Mouse (Mus musculus) fibroblast of lung, adult 2 months (primary cell): Measurements from ENCODE around the gene Dpf3.

ENCODE experiments used
- DNase-seq: peaks from one replicate; pipeline ENCODE4 v3.0.0-alpha.2; 2011; ENCODE audit warnings: low read depth

Dpf3 gene

GRCm38 (mm10) chr12:83411721-83412521 lies 75.6 kb downstream of the Dpf3 start:
- no peak for DNase-seq

- DNase-seq = no peak
These were observed 76.5 kb downstream of the Dpf3 start for GRCm38 (mm10) chr12:83411032-83411431.

GRCm38 (mm10) chr12:83405374-83406125 lies 82.0 kb downstream of the Dpf3 start:
- DNase-seq = no peak

DNA sequence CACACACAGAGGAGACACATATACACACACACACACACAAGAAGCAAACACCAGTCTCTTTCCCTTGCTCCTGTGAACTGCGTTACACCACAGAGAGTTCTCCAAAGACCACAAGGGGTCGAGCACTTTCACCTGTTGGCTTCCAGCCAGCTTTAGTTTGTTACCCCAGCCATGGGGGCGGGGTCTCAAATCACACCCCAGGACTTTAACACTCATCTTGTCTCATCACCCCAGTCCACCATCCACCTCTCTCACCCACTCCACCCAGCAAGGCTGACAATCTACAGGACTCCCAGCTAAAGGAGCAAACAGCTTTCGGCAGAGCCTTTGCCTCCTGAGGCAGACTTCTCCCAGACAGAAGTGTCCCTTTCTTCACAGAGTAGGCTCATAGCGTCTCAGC lies 85.2 kb downstream of the Dpf3 start:
- no peak for DNase-seq

DNA sequence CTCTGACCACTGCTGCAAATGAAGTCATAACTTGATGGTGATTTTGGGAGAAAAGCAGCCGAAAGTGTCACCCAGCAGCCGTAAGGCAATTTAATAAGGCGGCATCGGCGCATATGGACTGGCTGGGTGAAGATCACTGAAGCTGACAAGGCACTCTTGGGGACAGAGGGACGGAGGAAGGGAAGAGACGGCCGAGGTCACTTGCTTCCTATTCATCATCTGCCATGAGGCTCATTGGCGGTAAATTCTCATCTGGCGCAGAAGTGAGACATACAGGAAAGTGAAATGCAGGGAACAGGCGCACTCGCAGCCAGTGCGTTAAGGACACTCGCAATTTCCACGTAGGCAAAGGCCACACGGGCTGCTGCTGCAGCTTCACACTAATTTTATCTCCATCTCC lies 95.5 kb downstream of the Dpf3 start:
- DNase-seq = no peak

GRCm38 (mm10) chr12:83387554-83387953 lies 100.0 kb downstream of the Dpf3 start:
- DNase-seq = no peak

DNA sequence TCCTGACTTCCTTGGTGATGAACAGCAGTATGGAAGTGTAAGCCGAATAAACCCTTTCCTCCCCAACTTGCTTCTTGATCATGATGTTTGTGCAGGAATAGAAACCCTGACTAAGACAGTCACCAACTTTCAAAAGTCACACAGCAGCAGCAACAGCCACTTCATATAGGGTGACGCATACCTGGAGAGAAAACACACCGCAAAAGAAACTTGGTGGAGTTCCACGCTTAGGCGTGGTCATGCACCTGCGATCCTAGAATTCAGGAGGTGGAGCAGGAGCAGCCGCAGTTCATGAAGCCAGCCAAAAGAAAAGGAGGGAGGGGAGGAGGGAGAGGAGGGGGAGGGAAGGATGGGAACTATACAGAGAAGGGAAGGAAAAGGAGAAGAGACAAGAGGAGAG lies 106.4 kb downstream of the Dpf3 start:
- DNase-seq = no peak

- DNase-seq = no peak
These were observed 107.5 kb downstream of the Dpf3 start for GRCm38 (mm10) chr12:83380016-83380415.

DNA sequence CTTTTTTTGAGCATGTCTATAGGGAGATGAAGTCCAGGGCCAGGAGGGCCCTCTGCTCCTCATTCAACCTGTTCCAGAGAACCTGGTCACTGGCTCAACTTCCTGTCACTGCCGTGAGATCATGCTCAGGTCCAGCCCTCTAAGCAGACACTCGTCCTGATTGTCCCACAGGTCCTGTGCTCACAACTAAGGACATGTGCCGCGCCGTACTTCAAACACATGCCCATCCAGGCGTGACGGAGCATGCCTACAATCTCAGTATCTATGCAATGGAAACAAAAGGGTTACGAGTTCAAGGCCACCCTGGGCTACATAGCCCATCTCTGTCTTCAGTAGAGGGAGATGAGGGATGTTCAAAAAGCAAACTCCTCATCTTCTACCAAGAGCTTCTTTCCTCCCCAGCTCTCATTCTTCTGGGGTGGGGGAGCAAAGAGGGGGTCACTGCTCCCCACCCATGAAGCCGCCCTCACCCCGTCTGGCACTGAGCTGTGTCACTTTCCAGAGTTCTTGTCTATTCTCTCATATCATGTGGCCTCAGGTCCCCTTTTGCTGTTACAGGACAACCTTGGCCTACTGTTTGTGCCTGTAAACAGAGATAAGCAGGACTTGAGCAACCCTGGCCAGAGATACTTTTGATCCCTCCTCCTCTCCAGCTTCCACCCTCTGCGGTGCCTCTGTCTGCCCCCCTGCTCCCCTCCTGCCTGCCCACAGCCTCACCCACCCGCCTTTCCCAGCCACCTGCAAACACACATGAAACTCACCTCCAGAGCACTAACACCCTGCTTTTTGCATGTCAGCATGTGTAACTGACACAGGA lies 112.3 kb downstream of the Dpf3 start:
- no peak for DNase-seq

- no peak for DNase-seq
These were observed 114.4 kb downstream of the Dpf3 start for GRCm38 (mm10) chr12:83373081-83373480.

DNA sequence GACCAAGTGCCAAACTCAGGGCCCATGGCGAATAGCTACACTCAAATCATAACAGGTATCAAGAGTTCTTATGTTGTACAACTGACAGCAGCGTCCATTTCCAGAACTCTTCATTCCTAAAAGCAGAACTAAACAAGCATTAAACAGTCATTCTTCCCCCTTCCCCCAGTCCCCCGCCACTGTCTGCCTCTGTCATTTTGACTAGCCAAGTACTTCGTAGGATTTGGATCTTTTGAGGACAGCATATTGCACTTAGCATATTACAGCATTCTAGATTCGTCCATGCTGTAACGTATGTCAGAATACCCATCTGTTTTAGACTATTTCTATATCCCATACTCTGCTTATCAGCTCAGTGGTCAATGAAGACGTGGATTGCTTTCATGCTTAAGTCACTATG lies 115.2 kb downstream of the Dpf3 start:
- no peak for DNase-seq

- DNase-seq = no peak
These were observed 117.3 kb downstream of the Dpf3 start for GRCm38 (mm10) chr12:83370221-83370620.

GRCm38 (mm10) chr12:83369416-83369815 lies 118.1 kb downstream of the Dpf3 start:
- DNase-seq = no peak

GRCm38 (mm10) chr12:83367486-83367885 lies 120.0 kb downstream of the Dpf3 start:
- no peak for DNase-seq

GRCm38 (mm10) chr12:83364771-83365170 lies 122.7 kb downstream of the Dpf3 start:
- DNase-seq = no peak

GRCm38 (mm10) chr12:83361801-83362200 lies 125.7 kb downstream of the Dpf3 start:
- DNase-seq = no peak

DNA sequence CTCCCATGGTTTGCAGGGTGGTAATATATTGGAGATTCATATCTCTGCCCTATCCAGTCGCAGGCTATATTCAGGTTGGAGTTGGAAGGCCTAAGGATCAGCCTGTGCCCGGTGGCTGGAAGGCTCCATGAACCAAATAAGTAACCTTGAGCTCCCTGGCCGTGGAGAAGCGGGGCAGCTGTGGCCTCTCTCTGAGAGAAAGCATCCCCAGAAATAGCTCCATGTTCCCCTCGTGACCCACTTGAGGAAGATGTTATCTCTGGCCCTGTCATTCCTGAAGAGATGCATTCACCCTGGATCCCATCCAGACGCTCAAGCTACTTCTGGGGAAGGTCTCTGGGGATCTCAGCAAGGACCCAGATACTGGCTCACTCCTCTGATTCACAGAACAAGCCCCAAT lies 134.9 kb downstream of the Dpf3 start:
- no peak for DNase-seq

DNA sequence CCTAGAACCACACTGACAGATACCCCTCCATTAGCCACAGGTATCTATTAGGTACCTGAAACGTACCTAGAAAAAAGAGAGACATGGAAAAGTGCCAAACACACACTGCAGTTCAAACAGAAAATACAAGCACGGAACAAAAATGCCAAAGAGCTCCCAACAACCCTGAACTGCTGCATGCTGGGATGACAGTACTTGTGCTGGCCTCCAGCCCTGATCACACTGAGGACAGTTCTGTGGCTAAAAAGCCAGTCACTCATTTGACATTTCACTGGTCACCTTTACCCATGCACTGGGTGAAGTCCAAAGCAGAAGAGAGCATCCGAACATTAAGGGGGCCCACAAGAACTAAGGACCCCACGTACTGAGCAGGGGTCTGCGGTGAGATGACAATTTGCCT lies 137.8 kb downstream of the Dpf3 start:
- DNase-seq = no peak

- no peak for DNase-seq
These were observed 139.3 kb downstream of the Dpf3 start for GRCm38 (mm10) chr12:83348246-83348645.

GRCm38 (mm10) chr12:83342875-83343185 lies 144.7 kb downstream of the Dpf3 start:
- no peak for DNase-seq

DNA sequence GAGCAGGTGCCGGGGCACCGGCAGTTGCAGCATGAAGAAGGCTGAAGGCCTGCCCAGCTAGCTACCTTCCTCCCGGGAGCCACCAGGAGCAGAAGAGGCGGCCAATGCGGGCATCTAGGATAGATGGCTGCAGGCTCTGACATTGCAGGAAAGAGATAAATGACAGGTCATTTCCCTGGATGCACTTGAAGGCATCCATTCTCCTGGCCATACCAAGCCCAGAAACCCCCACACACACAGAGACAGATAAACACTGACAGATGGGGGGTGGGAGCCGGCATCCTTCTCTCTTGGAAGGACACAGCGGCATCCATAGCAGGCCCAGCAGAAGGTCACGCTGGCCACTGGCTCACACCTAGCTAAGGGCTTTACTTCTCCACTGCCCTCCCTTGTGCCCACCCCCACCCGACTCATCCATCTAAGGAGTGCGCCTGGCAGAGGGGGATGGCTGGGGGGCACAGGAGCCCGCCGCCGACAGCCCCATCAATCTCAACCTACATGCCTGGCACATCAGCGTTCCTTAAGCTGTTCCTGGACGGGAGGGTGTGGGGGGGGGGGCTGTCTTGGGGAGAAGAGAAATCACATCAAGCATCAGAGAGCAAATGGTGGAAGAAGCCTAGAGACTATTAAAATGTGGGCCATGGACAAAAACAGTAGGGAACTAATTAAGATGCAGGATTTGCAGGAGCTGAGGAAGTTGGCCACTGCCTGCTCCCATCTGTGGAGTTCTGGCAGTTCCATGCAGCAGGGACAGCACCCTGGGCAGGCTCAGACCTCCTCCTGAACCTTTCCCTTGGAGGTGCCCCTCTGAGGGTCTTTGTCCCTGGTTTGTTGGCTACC lies 145.3 kb downstream of the Dpf3 start:
- DNase-seq = no peak

DNA sequence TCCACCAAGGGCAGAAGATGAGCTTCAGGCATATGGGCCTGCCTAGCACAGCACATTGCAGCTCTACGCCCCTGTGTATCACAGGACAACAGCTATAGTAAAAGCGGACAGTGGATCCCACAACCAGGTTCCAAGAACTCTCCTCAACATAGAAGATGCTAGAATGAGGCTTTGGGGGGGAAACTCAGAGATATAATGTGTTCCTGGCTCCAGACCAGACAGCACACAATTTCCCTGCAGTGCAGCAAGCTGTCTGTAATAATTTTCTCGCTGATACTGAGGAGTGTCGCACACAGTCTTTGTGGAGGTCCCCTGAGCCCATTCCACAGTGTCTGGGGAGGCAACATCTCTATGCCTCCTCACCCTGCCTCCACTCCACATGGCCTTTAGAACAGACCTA lies 146.6 kb downstream of the Dpf3 start:
- DNase-seq = no peak
